Mouse (Mus musculus): Measurements from ENCODE around the gene Vps36.

Gene Vps36

DNA sequence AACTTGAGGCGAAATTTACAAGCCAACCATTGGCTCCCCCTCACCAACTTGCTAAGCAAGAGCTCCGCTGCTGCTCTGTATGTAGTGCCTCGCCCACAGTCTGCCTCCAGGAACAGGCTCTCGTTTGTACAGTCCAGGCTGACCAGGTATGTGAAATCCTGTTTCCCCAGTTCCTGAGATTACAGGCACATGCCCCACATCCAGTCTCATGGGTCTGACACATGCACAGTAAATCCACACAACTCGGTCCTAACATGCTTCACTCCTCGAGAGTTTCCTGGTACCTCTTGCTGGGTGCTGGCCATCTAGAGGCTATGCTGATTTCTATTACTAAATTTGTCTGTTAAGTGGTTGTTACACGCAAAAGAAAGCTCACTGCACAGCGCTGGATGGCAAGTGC lies 33.8 kb downstream of the Vps36 start:
- DNase-seq, result no peak

- DNase-seq, result peak; percentile 18
Observed at GRCm38 (mm10) chr8:22227061-22227877, 34.7 kb downstream of the Vps36 start, which contains the start of gene Thsd1. Gene Thsd1, plus strand, starts transcription at chr8:22227313.

DNA sequence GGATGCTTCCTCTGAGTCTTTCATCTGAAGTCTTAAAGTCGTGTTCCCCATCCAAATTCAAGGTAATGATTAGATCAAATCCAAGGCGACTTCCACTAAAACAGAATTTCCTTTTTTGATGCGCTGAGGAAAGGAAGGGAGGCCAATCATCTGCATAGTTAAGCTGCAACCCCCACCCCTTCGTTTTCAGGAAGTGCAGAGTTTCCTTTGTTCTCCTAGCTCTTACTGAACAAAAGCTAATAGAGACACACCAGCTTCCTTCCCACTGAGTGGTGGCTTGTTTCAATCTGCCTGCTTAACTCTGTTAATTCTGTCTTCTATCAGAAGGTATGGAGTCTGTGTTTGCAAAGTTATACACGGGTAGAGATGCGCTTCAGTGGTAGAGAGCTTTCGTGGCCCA lies 36.0 kb downstream of the Vps36 start:
- DNase-seq, result no peak

DNA sequence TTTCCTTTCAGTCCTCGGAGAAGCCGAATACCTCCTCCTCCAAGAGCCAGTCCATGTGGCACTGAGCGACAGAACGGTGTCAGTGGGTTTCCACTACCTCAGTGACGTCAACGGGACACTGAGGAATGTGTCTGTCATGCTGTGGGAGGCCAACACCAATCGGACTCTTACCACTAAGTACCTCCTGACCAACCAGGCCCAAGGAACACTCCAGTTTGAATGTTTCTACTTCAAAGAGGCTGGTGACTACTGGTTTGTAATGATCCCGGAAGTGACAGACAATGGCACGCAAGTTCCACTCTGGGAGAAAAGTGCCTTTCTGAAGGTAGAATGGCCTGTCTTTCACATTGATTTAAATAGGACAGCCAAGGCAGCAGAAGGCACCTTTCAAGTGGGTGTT lies 50.4 kb downstream of the Vps36 start:
- no peak for DNase-seq

- DNase-seq, result no peak
Observed at GRCm38 (mm10) chr8:22245663-22246062, 53.1 kb downstream of the Vps36 start.

DNA sequence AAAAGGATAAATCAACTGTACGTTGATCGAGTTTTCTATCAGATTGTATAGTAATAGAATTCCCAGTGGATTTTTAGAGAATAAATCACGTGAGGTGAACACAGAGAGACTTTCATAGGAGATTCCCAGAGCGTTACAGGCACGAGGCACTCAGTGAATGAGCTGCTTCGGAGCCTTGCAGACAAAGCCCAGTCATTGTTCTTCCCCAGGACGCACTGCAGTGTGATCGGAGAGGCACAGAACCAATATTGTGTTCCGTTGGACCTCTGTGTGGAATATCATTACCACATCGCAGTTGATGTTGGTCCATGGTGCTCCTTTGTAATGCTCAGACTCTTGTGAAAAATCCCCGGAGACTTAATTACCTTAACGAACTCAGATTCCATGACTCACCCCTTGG lies 55.3 kb downstream of the Vps36 start:
- no peak for DNase-seq

- no peak for DNase-seq
Observed at GRCm38 (mm10) chr8:22249080-22249479, 56.5 kb downstream of the Vps36 start.

GRCm38 (mm10) chr8:22258946-22259450 lies 66.4 kb downstream of the Vps36 start:
- DNase-seq, result no peak

GRCm38 (mm10) chr8:22259531-22259930 lies 66.9 kb downstream of the Vps36 start:
- no peak for DNase-seq

DNA sequence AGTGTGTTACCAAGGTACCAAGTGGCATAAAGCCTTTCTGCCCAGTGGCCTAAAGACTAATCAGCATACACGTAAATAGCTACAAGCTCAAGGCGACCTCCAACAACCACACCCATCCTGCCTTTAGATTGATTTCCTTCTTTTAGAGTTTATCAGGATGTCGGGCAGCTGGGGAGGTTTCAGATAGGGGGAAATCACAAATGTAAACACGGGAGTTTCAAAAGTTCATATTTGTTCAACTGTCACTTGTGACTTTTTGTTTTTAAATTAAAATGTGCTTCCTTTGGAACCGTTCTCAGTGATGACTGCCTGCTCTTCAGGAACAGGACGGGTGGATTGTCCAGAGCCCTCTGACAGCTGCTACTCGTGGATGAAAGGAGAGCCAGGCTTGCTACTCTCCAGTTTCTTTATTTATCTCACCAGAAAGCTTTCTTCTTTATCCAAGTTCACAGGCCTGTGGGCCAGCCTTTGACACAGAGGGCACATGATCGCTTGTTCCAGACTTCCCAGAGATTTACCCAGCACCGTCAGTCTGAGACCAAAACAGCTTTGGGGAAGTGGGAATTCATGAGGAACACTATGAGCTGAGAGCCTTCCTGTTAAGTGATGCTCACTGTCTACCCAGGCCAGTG lies 67.6 kb downstream of the Vps36 start:
- no peak for DNase-seq

- no peak for DNase-seq
Observed at GRCm38 (mm10) chr8:22262267-22262666, 69.7 kb downstream of the Vps36 start.

- no peak for DNase-seq
Observed at GRCm38 (mm10) chr8:22264292-22264691, 71.7 kb downstream of the Vps36 start.

DNA sequence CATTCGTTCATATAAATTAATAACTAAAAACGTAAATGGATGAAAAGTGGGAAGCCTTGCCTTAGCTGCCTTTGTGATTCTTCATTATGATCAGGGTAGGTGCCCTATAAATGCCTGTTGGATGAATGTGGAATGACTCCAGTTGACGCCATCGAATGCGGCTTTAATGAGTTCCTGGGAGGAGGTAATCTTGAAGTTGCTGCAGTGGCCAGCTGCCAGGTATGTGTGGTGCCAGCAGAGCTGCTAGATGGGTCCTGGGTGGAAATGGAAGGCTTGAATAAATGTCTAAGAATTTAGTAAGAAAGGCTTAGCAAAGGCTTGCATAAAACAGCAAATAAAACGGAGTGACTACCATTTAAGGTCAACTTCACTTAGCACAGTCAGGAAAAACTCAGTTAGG lies 72.2 kb downstream of the Vps36 start:
- no peak for DNase-seq

DNA sequence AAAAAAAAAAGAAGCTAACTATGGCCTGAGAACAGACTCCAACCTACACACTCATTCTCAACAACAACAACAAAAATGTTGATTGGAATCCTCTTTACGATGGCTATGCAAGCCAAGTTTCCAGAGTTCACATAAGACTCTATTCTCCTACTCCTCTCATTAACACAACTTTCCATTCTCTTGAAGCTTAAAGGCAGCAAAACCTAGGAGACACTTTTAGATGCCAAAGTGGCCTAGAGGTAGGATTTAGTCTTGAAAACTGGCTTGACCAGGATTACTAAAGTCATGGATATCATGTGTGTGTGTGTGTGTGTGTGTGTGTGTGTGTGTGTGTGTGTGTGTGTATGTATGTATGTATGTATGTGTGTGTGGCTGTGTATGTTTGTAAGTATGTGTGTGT lies 72.6 kb downstream of the Vps36 start:
- DNase-seq, result no peak

DNA sequence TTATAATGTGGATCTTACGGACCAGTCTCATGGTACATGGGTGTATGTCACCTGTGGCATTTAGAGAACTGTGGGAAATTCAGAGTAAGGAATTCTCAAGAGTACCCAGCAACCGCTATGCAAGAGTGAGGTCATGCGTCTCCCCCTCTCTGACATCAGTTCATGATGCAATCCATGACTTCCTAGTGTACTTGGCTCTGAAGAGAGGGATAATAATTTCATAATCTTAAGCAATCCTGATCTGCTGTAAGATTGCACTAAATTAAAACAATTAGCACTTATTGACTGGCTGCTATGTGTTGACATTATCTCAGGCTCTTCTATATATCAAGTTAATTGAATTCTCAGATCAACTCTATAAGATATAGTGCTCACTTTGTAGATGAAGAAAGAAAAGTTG lies 74.2 kb downstream of the Vps36 start:
- DNase-seq, result no peak

Data from right cerebral cortex, postnatal 14 days (tissue).